Mouse (Mus musculus) right cerebral cortex, adult 2 months (tissue): ENCODE results near the gene Ppfibp2.
A peak's percentile ranks its signal among the peaks of the same experiment; 100 is the strongest.

Source experiments
- DNase-seq, 2 experiments: peaks; one replicate each; pipeline ENCODE4 v3.0.0; 2021 to 2022; ENCODE audit warnings: low spot score in 2 of 2

Gene Ppfibp2

DNA sequence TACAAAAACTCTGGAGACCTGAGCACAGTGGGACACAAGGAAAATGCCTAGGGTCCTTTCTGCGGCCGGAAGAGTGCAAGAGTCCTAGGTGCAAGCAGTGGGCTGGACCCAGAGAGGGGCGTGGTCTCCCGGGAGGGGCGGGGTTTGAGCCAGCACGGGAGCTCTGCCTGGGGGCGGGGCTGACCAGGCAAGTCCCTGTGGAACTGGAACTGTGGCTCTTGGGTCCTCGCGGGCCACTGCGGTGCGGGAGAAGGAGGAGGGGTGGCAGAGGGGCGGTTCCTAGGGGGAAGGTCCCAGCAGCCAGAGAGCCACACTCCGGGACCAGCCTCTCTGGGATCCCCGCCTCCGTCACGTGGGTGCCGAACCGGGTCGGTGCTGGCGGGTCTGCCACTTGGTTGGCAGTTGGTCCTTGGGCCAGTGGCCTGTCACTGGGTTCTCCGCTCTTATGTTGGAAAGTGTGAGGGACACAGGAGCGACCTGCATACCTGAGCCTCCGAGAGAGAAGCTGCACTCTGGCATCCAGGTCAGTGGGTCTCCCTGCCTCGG is at the start of gene Ppfibp2:
TSS of gene Ppfibp2 (plus strand) at position 351 of the 546 bp plus-strand sequence.
- peak; percentile 70 to 77 for DNase-seq

- no peak for DNase-seq
Measured at GRCm38 (mm10) chr7:107547872-107548271, 47.1 kb upstream of the Ppfibp2 start.

GRCm38 (mm10) chr7:107553461-107553860 is 41.5 kb upstream of the Ppfibp2 start:
- DNase-seq: no peak

DNA sequence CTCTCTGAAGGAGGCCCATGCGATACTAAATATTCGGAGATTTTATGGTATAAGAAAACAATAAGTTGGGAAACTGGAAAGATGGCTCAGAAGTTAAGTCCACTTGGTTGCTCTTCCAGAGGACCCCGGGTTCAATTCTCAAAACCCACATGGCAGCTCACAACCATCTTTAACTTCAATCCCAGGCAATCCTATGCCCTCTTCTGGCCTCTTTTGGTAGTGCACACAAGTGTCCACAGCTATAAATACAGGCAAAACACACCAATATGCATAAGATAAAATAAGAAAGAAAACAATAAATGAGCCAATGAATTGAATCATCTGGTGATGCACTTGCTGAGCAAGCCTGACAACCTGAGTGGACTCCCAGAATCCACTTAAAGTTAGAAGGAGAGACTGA is 39.1 kb upstream of the Ppfibp2 start:
- peak in 1 of 2 experiments; percentile 9 for DNase-seq

DNA sequence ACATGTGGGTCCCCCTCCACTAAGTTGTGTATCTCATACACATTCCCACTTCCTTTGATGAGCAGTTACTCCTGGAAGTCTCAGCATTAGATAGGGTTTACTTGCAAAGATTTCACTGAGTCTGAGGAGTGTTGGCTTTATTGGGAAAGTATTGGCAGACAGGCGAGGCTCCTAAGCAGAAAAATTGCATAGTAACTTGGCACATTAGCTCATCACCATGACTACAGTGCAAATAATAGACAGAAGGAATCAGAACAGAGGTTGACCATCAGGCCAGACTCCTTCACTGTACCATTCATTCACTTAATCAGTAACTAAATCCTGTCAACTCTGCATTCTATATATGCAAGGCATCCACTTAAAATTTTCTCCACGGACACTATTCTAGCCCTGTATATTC is 34.3 kb upstream of the Ppfibp2 start:
- DNase-seq: no peak

DNA sequence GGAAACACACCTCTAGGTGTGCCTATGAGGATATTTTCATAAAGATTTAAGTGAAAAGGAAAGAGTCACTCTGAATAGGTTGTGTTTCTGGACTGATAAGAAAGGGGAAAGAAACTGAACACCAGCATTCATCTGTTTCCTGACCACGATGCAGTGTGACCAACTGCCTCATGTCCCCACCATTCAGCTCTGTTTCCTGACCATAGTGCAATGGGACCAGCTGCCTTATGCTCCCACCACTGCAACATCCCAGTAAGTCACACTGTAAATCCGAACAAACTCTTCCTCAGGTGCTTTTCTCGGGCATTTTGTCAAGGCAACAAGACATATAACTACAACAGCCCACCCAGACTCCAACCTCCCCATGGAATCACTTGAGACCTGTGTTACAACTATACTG is 33.4 kb upstream of the Ppfibp2 start:
- no peak for DNase-seq

- DNase-seq: no peak
Measured at GRCm38 (mm10) chr7:107563727-107564126, 31.3 kb upstream of the Ppfibp2 start.

DNA sequence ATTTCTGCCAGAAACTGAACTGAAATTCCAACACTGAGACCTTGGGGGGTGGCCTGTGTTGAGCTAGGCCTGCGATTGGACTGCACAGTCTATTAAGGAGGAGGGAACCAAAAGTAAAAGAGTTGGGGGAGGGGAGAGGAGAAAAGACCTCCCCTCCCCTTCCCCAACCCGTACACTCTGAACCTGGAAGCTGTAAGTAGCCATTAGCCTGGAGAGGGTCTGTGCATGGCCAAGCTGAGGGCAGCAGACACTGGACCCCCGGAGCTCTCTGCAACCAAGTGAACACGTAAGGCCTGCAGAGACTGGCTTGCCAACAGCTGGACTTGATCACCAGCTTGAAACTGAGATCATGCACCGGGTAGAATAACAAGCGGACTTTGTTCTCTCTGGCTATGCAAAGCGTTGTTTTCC is 27.7 kb upstream of the Ppfibp2 start, which contains the start of gene Olfml1:
TSS of gene Olfml1 (plus strand) at position 186 of the 411 bp plus-strand sequence.
- DNase-seq: peak; percentile 3 to 10

GRCm38 (mm10) chr7:107567674-107568073 is 27.3 kb upstream of the Ppfibp2 start:
- no peak for DNase-seq

- DNase-seq: no peak
Measured at GRCm38 (mm10) chr7:107568971-107569370, 26.0 kb upstream of the Ppfibp2 start.

GRCm38 (mm10) chr7:107573856-107574255 is 21.2 kb upstream of the Ppfibp2 start:
- DNase-seq: no peak

GRCm38 (mm10) chr7:107574276-107574675 is 20.7 kb upstream of the Ppfibp2 start:
- no peak for DNase-seq

DNA sequence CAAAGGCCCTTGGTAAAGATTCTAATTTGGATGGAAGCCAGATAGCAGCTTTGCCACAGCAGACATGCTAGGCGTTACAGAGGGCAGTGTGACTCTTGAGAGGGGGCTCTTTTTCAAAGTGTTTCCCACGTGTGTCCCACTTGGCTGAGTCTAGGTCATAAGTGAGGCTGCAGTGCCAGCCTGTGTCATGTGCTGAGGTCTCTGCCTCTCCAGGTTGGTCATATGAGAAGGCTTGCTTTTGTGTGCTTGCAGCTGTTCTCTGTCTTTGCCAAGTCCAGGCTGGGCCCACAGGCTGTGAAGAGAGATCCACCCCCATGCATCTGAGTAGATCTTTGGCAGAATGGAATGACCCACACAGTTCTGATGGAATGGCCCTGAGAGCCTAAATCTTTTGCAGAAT is 2.4 kb upstream of the Ppfibp2 start:
- peak in 1 of 2 experiments; percentile 13 for DNase-seq

DNA sequence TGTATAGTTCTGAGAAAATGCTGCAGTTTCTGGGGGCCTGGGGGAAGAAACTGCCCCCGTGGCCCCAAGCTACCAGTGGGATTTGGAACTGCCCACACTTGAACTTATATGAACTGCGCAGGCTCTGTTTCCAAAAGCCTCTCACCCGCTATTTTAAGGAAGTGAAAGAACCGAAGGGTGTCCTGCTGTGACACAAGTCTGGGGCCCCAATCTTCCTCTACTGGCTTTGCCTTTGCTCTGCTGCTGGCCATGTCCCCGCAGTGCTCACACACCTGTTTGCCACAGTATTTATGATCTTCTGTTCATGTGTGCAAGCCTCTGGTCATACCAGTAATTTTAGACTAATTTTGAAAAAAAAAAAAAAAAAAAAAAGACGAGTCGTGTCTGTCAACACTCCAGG is 1.1 kb upstream of the Ppfibp2 start:
- no peak for DNase-seq

DNA sequence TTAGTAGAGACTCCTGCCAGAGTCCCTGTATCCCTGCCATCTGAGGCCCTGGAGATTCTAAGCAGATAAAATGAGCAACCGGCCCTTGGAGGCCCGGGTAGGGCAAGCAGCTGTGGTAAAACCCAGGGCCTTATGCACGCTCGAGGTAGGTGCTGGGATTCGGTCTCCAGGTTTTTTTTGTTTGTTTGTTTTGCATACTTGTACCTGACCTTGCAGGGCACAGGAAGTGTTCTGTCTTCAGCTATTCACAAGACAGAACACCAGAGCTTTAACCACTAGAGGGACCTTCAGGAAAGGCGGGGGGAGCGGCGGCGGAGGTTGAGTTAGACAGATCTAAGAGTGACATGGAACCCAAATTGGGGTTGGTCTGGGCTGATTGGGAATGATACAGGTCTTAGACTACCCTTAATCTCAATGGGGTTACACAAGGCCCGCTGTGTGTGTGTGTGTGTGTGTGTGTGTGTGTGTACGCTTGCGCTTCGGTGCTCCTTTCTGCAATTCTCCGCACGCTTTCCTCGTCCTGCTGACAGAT is 616 bp upstream of the Ppfibp2 start:
- DNase-seq: peak; percentile 30 to 49

DNA sequence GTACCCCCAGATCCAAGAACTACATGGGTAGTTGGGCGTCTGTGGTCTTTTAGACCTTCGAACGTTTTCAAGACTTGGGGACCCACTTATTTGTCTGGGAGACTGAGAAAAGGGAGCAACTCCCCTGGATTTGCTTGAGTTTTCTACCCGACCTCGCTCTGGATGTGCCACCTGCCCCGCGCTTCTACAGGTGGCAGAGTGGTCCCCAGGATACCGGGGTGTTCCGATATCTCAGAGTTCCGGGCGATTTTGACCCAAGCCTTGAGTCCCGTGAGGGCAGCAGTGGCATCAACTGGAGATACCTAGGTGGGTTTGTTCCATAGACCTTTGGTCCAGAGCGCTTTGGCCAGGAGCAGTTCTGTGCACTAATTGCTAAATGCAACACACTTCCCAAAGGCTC is 419 bp downstream of the Ppfibp2 start:
- DNase-seq: no peak

DNA sequence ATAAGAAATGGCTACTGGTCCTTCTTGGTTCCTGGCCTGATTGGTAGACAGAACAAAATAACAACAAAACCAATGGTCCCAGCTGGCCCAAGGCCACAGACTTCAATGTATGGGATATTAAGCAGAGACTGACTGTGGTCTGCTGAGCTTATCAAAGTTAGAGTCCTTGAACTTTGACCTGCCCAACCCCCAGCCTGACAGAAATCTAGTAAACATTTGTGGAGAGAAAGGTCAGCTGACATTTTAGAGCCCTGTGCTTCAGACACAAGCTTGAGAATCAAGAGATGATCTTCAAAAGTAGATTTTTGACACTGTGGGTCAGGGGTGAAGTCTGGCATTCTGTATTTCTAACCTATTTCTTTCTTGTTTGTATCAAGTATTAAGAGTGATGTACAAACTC is 1.7 kb downstream of the Ppfibp2 start:
- DNase-seq: no peak

DNA sequence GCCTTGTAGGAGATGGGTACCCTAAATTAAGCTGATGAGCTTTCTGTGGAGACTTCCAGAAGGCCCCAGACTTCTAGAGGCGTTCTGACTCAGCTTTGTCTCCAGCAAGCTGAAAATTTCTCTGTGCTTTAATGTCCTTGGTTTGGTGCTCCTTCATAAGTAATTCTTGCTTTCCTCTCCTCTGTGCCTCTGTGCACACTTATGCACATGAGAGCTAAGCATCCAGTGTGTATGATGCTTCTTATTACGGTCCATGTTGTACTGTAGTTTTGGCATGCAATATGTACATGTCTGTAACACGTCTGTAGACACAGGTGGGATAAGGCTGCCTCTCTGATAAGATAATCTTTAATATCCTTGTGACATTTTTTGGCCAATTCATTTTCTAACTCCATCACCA is 2.9 kb downstream of the Ppfibp2 start:
- DNase-seq: no peak

DNA sequence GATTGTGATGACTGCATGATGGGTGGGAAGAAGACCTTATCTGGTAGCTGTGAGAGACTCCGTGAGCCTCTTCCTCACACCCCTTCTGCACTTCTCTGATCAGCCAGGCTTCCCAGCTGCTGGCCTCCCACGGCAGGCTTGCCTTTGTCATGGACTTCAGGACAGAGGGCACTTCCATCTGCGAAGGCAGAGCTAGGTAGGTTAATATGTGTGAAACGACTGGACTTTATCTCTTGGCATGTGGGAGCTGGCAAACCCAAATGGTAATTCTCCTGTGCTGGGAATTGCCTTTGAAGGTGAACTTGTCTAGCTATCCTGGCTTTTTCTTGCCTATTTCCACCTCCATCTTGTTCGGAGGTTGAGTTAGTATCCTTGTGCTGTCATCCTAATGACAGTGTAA is 5.6 kb downstream of the Ppfibp2 start:
- DNase-seq: no peak

- no peak for DNase-seq
Measured at GRCm38 (mm10) chr7:107602505-107602904, 7.5 kb downstream of the Ppfibp2 start.

- DNase-seq: no peak
Measured at GRCm38 (mm10) chr7:107602913-107603312, 7.9 kb downstream of the Ppfibp2 start.

DNA sequence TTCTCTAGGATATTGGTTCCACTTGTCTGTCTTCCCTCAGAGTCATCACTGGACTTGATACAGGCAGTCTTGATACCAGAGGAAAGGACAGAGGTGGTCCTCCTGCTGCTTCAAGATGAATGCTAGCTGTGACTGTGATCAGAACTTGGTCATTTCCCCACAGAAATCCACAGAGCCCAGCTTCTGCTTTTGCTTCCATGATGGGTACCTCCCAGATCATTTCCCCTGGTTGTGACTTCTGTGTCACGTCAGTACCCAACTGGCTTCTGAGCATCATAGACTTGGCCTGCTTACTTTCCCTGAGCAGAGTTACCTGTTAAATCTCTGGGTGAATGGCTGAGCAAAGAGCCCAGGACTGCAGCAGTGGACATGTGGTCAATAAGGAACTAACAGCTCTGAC is 12.8 kb downstream of the Ppfibp2 start:
- DNase-seq: no peak

DNA sequence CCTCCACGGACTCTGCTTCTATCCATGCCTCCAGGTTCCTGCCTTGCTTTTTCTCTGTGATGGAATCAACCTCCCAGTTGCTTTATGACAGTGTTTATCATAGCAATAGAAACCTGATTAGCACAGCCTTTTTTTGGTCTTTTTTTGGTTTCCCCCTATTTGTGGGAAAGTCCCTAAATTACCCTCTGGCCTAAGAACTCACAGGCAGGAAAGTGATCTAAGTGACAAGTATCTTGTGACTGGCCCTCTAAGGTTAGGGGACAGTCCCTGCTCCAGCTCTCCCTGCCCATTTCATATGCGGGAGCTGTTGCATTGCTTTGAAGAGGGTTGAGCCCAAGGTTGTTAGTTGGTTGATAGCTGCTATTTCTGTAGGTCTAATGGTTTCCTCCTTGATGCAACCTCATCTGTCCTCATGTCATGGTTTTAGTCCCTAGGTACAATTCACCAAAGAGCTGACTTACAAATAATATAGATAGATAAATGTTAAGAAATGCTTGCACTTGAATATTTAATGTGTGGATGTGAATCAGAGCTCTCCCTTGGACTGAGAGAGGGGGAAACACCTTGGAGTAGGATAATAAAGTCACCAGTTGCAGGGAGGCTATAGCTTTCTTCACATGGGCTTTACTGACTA is 14.7 kb downstream of the Ppfibp2 start:
- no peak for DNase-seq

DNA sequence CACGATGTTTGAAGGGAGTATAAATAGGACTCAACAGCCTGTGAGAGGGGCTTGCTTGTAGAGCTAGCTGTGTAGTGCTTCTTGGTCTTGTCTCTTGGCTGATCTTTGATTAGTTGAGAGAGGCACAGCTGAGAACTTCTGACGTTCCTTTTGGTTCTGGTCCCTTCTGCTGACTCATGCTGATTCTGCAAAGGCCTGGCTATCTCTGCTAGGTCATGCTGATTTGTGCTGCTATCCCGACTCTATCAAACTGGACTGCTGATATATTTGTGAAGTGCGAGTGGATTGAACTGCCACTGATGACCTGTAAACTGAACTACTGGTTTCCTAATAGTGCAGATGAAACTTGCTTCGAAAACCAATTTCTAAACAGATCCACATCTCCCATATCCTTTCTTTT is 15.9 kb downstream of the Ppfibp2 start:
- DNase-seq: no peak
